Mouse (Mus musculus) midbrain, embryonic 10.5 days (tissue): ENCODE data around the gene Prss56. TPM values are rescaled to one million over a fixed set of nuclear protein-coding genes. Genes with fewer than 3 reads are reported as not detected.

Source experiments
- DNase-seq: peaks from one replicate; pipeline ENCODE4 v3.0.0-alpha.2; 2017; ENCODE audit warnings: low spot score
- H3K27ac ChIP-seq: fragments of 300-500 bp; sonication (generic); replicated peaks from 2 replicates; pipeline ENCODE4 v1.5.1; 2016; ENCODE audit warnings: mild to moderate bottlenecking
- H3K27me3 ChIP-seq: fragments of 300-500 bp; sonication (generic); 2 replicates; pipeline ENCODE4 v1.6.1; 2016; ENCODE audit warnings: low read depth, mild to moderate bottlenecking; ENCODE audit not compliant: poor library complexity, severe bottlenecking
- H3K36me3 ChIP-seq: fragments of 300-500 bp; sonication (generic); 2 replicates; pipeline ENCODE4 v1.6.1; 2016; ENCODE audit warnings: mild to moderate bottlenecking, moderate library complexity
- H3K4me1 ChIP-seq: fragments of 300-500 bp; sonication (generic); 2 replicates; pipeline ENCODE4 v1.6.1; 2016
- H3K4me3 ChIP-seq: fragments of 300-500 bp; sonication (generic); 2 replicates; pipeline ENCODE4 v1.5.1; 2016; ENCODE audit warnings: mild to moderate bottlenecking, moderate library complexity
- H3K9me3 ChIP-seq: fragments of 300-500 bp; sonication (generic); replicated peaks from 2 replicates; pipeline ENCODE4 v1.6.1; 2016; ENCODE audit warnings: mild to moderate bottlenecking
- WGBS: fragments of 180-500 bp; shearing (Covaris S2); methylation state at CpG from one replicate; pipeline ENCODE4 v1.1.7; 2016; 5-methylcytosine and 5-hydroxymethylcytosine counted together
- polyA plus RNA-seq: library from polyadenylated mRNA; unstranded; fragments of >200 nt; fragmentation: Nextera tagmentation; extraction: Ambion mirVana; gene quantifications from 2 replicates; pipeline ENCODE4 v1.2.1, GENCODE M21; 2016

Prss56 gene
- 0.05 TPM in 1 of 2 replicates, not detected in the other for polyA plus RNA-seq

GRCm38 (mm10) chr1:87183013-87183412, at the start of gene Prss56:
Gene Prss56 (plus strand): TSS chr1:87183313.
- H3K4me1 ChIP-seq, result peaks cover 37% of the 10 kb centered on the region
- DNase-seq, result no peak
- H3K36me3 ChIP-seq, result no peaks in the 10 kb centered on the region
- WGBS, result 74% methylated on average over 9 of the region's 9 CpGs
- no peaks in the 10 kb centered on the region for H3K9me3 ChIP-seq
- peaks cover 74% of the 10 kb centered on the region for H3K27me3 ChIP-seq
- H3K27ac ChIP-seq, result no peak within 1 kb of the TSS
- H3K4me3 ChIP-seq, result no peak within 1 kb of the TSS

DNA sequence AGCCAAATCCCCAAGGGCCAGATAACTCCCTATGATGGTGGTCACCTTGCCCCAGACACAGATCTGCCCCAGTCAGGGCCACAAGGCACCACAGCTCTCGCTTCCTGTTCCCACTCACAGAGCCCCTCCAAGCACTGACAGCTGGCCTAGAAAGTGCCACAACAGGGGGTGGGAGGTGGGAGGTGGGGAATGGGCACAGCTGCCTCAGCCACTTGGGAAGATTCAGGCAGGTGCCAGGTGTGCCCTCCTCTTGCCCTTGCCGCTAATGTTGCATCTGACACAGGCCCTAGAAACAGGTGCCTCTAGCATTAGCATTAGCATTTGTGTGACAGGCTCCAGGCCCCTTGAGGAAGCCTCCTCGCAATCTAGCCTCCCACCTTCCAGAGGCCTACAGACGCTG, 41.6 kb upstream of the Prss56 start:
- Histone ChIP-seq H3K27me3 (no peaks in the 10 kb centered on the region), H3K4me3 (no peak overlapping the region), H3K36me3 (no peaks in the 10 kb centered on the region), H3K27ac (no peak overlapping the region), H3K9me3 (no peaks in the 10 kb centered on the region), H3K4me1 (peaks cover 7% of the 10 kb centered on the region; the same call in 1 of the 2 replicates)
- WGBS, result 88% methylated on average over 4 of the region's 4 CpGs
- no peak for DNase-seq

DNA sequence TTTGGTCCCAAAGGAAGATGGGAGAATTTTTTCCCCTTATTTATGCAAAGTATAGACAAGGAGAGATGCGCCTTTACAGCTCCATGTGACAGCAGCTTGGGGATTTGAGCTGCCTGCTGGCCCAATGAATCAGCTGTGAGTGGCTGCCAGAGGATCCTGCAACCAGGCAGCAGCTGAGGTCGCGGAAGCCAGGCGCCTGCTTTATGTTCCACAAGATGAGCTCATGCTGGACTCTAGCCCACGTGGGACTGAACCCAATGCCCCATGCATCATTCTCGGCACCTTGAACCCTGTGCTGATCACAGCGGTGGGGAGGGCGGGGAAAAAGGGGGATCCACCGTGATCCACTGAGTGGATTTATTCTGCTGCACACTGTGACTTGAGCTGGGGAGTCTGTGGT, 40.7 kb upstream of the Prss56 start:
- H3K27ac ChIP-seq, result no peak overlapping the region
- no peaks in the 10 kb centered on the region for H3K9me3 ChIP-seq
- DNase-seq, result no peak
- WGBS, result 86% methylated on average over 9 of the region's 9 CpGs
- H3K36me3 ChIP-seq, result no peaks in the 10 kb centered on the region
- peaks cover 7% of the 10 kb centered on the region; the same call in 1 of the 2 replicates for H3K4me1 ChIP-seq
- peaks cover 3% of the 10 kb centered on the region; the same call in 1 of the 2 replicates for H3K27me3 ChIP-seq
- H3K4me3 ChIP-seq, result no peak overlapping the region

DNA sequence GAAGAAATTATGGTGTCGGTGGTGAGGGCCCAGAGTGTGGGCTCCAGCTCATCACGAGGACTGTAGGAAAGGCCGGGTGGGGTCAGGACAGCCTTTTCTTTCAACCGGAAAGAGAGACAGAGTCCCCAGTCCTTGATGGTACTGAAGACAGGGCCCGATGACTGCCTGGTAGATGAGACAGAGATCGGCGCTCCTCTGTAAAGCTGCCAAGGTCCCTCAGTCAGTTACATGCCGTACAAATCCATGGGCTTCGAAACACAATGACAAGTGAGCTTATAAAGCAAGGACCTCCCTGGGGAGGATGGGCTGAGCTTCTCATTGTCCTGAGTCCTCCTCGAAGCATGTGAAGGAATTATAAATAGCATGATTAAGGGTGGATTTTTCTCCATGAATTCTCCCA, 40.0 kb upstream of the Prss56 start:
- Histone ChIP-seq H3K27ac (no peak overlapping the region), H3K4me1 (peaks cover 7% of the 10 kb centered on the region; the same call in 1 of the 2 replicates)
- WGBS, result 84% methylated on average over 10 of the region's 10 CpGs

GRCm38 (mm10) chr1:87149422-87149821, 33.7 kb upstream of the Prss56 start:
- DNase-seq, result peak; percentile 35
- no peaks in the 10 kb centered on the region for H3K36me3 ChIP-seq
- WGBS, result 26% methylated on average over 13 of the region's 13 CpGs
- peak overlapping the region; percentile 32 for H3K4me3 ChIP-seq
- H3K9me3 ChIP-seq, result no peaks in the 10 kb centered on the region
- H3K4me1 ChIP-seq, result peaks cover 30% of the 10 kb centered on the region
- peaks cover 72% of the 10 kb centered on the region for H3K27me3 ChIP-seq
- H3K27ac ChIP-seq, result no peak overlapping the region

More for the DNA sequence above, 40.0 kb upstream of the Prss56 start:
- Histone ChIP-seq H3K36me3 (no peaks in the 10 kb centered on the region), H3K9me3 (no peaks in the 10 kb centered on the region), H3K4me3 (no peak overlapping the region), H3K27me3 (peaks cover 9% of the 10 kb centered on the region; the same call in 1 of the 2 replicates)
- DNase-seq, result no peak

DNA sequence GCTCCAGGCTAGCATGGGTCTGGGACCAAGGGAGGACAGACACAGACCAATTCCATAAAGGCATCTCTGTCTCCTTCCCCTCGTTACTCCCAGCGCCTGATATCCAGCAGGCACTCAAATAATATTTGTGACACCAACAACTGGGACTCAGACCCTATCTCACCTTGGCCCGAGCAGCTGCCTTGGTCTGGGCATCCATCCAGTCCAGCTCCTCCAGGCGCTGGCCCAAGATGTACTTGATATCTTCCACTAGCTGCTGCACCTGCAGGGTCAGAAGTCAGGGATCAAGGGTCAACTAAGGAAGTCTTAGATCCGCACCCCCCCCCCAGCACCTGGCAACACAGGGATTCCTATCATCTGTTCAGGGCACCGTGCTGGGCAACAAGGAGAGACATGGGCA, 31.8 kb upstream of the Prss56 start:
- no peaks in the 10 kb centered on the region for H3K36me3 ChIP-seq
- 88% methylated on average over 6 of the region's 6 CpGs for WGBS
- peaks cover 49% of the 10 kb centered on the region for H3K4me1 ChIP-seq
- H3K27me3 ChIP-seq, result peaks cover 91% of the 10 kb centered on the region
- H3K27ac ChIP-seq, result no peak overlapping the region
- DNase-seq, result no peak
- no peaks in the 10 kb centered on the region for H3K9me3 ChIP-seq
- no peak overlapping the region for H3K4me3 ChIP-seq

- 1% methylated on average over 72 of the region's 72 CpGs for WGBS
- no peaks in the 10 kb centered on the region for H3K36me3 ChIP-seq
- H3K27me3 ChIP-seq, result peaks cover 100% of the 10 kb centered on the region
- peaks cover 45% of the 10 kb centered on the region for H3K4me1 ChIP-seq
- H3K27ac ChIP-seq, result no peak overlapping the region
- peak overlapping the region; percentile 59 for H3K4me3 ChIP-seq
- DNase-seq, result peak; percentile 35
- H3K9me3 ChIP-seq, result no peaks in the 10 kb centered on the region
Measured at GRCm38 (mm10) chr1:87153776-87154500, 29.2 kb upstream of the Prss56 start.

DNA sequence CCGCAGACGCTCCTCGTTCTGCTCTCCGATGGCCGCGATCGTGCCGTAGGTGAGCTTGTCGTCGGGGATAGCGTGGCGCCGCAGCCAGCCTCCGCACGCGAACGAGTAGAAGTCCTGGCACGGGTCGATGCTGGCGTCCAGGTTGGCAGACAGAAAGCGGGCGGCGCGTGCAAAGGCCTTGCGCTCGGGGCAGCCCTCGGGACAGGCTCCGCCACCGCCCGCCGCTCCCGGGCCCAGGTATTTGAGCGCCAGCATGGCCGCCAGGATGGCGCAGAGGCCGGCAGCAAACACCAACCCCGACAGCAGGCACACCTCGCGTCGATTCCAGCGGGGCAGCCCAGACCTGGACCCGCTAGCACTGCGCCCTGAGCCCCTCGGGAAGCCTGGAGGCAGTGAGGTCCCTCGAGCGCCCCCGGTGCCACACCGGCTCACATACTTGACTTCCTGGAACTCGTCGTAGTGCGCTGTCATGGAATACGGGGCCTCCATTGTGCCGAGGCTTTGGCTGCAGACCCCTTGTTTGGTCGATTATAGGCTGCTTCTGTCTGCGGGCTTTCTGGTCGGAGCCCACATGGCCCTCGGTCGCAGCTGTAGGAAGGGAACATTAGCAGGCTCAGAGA, 28.5 kb upstream of the Prss56 start:
- no peaks in the 10 kb centered on the region for H3K9me3 ChIP-seq
- 2% methylated on average over 58 of the region's 58 CpGs for WGBS
- no peak overlapping the region for H3K27ac ChIP-seq
- H3K4me1 ChIP-seq, result peaks cover 38% of the 10 kb centered on the region
- H3K27me3 ChIP-seq, result peaks cover 100% of the 10 kb centered on the region
- DNase-seq, result peak; percentile 42
- H3K4me3 ChIP-seq, result peak overlapping the region; percentile 59
- no peaks in the 10 kb centered on the region for H3K36me3 ChIP-seq

DNA sequence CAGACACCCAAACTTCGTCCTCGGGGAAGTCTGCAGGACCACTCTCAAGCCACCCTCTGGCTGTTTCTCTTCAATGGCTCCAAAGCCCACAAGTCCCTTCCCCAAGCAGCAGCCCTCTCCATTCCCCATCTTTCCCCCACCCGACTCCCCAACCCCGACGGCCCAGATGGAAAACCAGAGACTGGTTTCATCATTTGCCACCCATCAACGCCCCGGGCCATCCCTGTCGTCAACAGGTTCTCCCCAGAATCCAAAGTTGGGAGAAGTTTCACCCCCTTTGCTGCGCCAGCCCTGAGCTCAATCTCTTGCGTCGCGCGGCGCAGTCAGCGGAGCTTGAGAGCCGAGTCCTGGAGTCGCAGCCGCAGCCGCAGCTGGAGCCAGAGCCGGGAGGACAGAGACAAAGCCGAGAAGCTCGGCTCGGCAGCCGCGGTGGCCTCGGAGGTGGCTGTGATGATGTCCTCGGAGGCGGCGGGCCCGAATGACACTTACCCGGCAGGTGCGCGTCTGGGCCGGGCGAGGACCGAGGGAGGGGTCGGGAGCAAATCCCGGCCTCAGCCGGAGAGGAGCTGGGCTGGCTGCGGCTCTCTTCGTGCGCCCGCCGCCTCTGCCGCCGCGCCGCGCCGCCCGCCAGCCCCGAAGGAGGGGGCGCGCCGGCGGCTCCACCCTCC, 27.4 kb upstream of the Prss56 start:
- Histone ChIP-seq H3K4me1 (peaks cover 34% of the 10 kb centered on the region), H3K36me3 (no peaks in the 10 kb centered on the region), H3K27ac (peak overlapping the region; percentile 71), H3K4me3 (peak overlapping the region; percentile 59), H3K27me3 (peaks cover 100% of the 10 kb centered on the region), H3K9me3 (no peaks in the 10 kb centered on the region)
- peak; percentile 68 for DNase-seq
- WGBS, result under 1% methylated on average over 48 of the region's 56 CpGs

- no peaks in the 10 kb centered on the region for H3K9me3 ChIP-seq
- peak within 1 kb of the TSS; percentile 59 for H3K4me3 ChIP-seq
- H3K4me1 ChIP-seq, result peaks cover 34% of the 10 kb centered on the region
- H3K36me3 ChIP-seq, result no peaks in the 10 kb centered on the region
- peak within 1 kb of the TSS; percentile 71 for H3K27ac ChIP-seq
- H3K27me3 ChIP-seq, result peaks cover 98% of the 10 kb centered on the region
- WGBS, result 0% methylated on average over 12 of the region's 12 CpGs
- peak; percentile 41 for DNase-seq
Measured at GRCm38 (mm10) chr1:87156199-87156587, 26.9 kb upstream of the Prss56 start, which contains the start of gene Ecel1. Gene Ecel1 (minus strand): TSS chr1:87156521.

GRCm38 (mm10) chr1:87159396-87159795, 23.7 kb upstream of the Prss56 start:
- no peak for DNase-seq
- Histone ChIP-seq H3K4me3 (no peak overlapping the region), H3K9me3 (no peaks in the 10 kb centered on the region), H3K4me1 (peaks cover 26% of the 10 kb centered on the region), H3K36me3 (no peaks in the 10 kb centered on the region), H3K27me3 (peaks cover 79% of the 10 kb centered on the region), H3K27ac (no peak overlapping the region)
- 82% methylated on average over 3 of the region's 3 CpGs for WGBS

- 41% methylated on average over 11 of the region's 11 CpGs for WGBS
- H3K4me1 ChIP-seq, result peaks cover 23% of the 10 kb centered on the region
- no peaks in the 10 kb centered on the region for H3K9me3 ChIP-seq
- no peaks in the 10 kb centered on the region for H3K36me3 ChIP-seq
- no peak for DNase-seq
- no peak overlapping the region for H3K4me3 ChIP-seq
- H3K27me3 ChIP-seq, result peaks cover 73% of the 10 kb centered on the region
- no peak overlapping the region for H3K27ac ChIP-seq
Measured at GRCm38 (mm10) chr1:87164164-87164795, 18.8 kb upstream of the Prss56 start.
